In the genomic region with DNA sequence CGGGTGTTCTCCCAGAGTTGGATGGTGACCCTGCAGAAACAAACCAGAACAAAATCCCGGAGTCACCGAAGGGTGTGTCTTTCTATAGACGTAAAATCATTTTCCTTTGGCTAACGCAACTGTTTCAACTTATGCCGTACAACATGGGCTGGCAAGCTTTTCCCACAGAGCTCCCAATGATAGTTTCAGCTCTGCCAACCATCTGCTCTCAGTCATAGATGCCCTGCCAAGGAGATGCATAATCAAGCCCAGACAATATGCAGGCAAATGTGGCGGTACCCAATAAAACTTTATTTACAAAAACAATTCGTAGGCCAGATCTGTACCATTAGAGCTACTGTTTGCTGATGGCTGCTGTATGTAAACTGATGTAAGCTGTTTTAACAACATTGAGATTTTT, we compare ENCODE assay signal across 23 mouse cellular contexts. TPM values are rescaled to one million over a fixed set of nuclear protein-coding genes. Genes with fewer than 3 reads are reported as not detected.
A peak's percentile ranks its signal among the peaks of the same experiment; 100 is the strongest.
DNase-seq lines count a peak whose midpoint lies in the region; ATAC-seq and TF ChIP-seq lines count a peak whose summit lies in the region.
"Had no signal": no experiment of that assay in that cellular context is flagged by ENCODE, and none has a peak within 500 bp of the region (broad histone marks: within the 10 kb centered on the region; RNA-seq: fewer than 3 reads in every experiment).

No protein-coding gene starts in this region.

- no peak for ATAC-seq in hindbrain, postnatal 0 days
- ATAC-seq in erythroid progenitor cell, adult 5-6 weeks (replicated peaks; ENCODE audit: low FRiP score, poor library complexity, severe bottlenecking), result no peak
- ATAC-seq: midbrain, embryonic 16.5 days had no signal

- no peaks in the 10 kb centered on the region for H3K9me3 ChIP-seq in hindbrain, postnatal 0 days (ENCODE audit: low read length)
- H3K9me3 ChIP-seq in hindbrain, embryonic 10.5 days, result no peaks in the 10 kb centered on the region

- H3K9ac ChIP-seq in hindbrain, postnatal 0 days (replicated peaks; ENCODE audit: low read length), result no peak overlapping the region

- H3K4me3 ChIP-seq in hindbrain, postnatal 0 days (ENCODE audit: low read length), result no peak overlapping the region
- H3K4me3 ChIP-seq in hindbrain, embryonic 10.5 days, result no peak overlapping the region
- H3K4me3 ChIP-seq: erythroblast, embryonic 14.5 days; left cerebral cortex, adult 2 months had no signal

- peak; percentile 43 to 60 for DNase-seq in cerebellum, postnatal 10 days
- DNase-seq in cerebellum, adult 18-20 months, result no peak
- DNase-seq in hindbrain, postnatal 0 days (ENCODE audit: low spot score), result peak; percentile 7
- DNase-seq in hindbrain, embryonic 10.5 days (ENCODE audit: low spot score), result no peak
- DNase-seq in brain, embryonic 18.5 days (ENCODE audit: low read depth, low spot score), result peak; percentile 67
- peak; percentile 46 to 89 for DNase-seq in layer of hippocampus, postnatal 14 days (ENCODE audit: low spot score in 2 of 2)
- DNase-seq in neural tube, embryonic 10.5 days (ENCODE audit: extremely low spot score, low spot score), result no peak
- DNase-seq: adrenal gland, adult 2 months; cerebellum, adult 11 months; kidney, adult 8-10 months; kidney, postnatal 14 days; left cerebral cortex, postnatal 4 days; lung, adult 2 months; lung, postnatal 36 days; thymus, postnatal 14 days had no signal

- H3K36me3 ChIP-seq in hindbrain, postnatal 0 days (ENCODE audit: insufficient read depth, low read length), result no peaks in the 10 kb centered on the region
- peaks cover 18% of the 10 kb centered on the region; the same call in 1 of the 2 replicates for H3K36me3 ChIP-seq in hindbrain, embryonic 10.5 days

- no peak for TF ChIP-seq CTCF in hindbrain, postnatal 0 days (IDR thresholded peaks at IDR 0.05; ENCODE audit: low read depth)

- H3K27me3 ChIP-seq in hindbrain, postnatal 0 days (ENCODE audit: insufficient read depth, low read length), result no peaks in the 10 kb centered on the region
- no peaks in the 10 kb centered on the region for H3K27me3 ChIP-seq in hindbrain, embryonic 10.5 days (ENCODE audit: insufficient read depth, poor library complexity, severe bottlenecking)

- no peaks in the 10 kb centered on the region for H3K4me1 ChIP-seq in hindbrain, postnatal 0 days (ENCODE audit: insufficient read depth, low read length)
- no peaks in the 10 kb centered on the region for H3K4me1 ChIP-seq in hindbrain, embryonic 10.5 days (replicated peaks)

- 78% methylated on average over 8 of the region's 8 CpGs for WGBS in hindbrain, postnatal 0 days
- 93% methylated on average over 8 of the region's 8 CpGs for WGBS in hindbrain, embryonic 10.5 days

- H3K27ac ChIP-seq in hindbrain, postnatal 0 days, result no peak overlapping the region
- H3K27ac ChIP-seq in hindbrain, embryonic 10.5 days, result no peak overlapping the region
- H3K27ac ChIP-seq: left cerebral cortex, adult 2 months had no signal

- no peak overlapping the region for H3K4me2 ChIP-seq in hindbrain, postnatal 0 days (ENCODE audit: low read depth, low read length)
- H3K4me2 ChIP-seq: liver, embryonic 11.5 days had no signal

RNA-seq across cellular contexts. Expression of gene Eogt, which starts 36.8 kb away (rescaled TPM):
- 32.7 and 33.7 TPM in 2 replicates for total RNA-seq in hindbrain, postnatal 0 days (2014; rRNA removed)
- 10.3 and 11.4 TPM in 2 replicates for polyA plus RNA-seq in hindbrain, postnatal 0 days (2015; fragmentation: Nextera tagmentation; extraction: Ambion mirVana)
- polyA plus RNA-seq in hindbrain, embryonic 10.5 days (2016; fragmentation: Nextera tagmentation; extraction: Ambion mirVana), result 8.7 and 11.0 TPM in 2 replicates
- 10 to 100 TPM; 32.1 to 38.3 TPM for total RNA-seq in layer of hippocampus, postnatal 14 days (2021)
- total RNA-seq in erythroid progenitor cell, adult 5-6 weeks (2015; ENCODE audit: low replicate concordance), result 2.2 and 5.4 TPM in 2 replicates
- total RNA-seq in erythroid progenitor cell, adult 5-6 weeks (2017; ENCODE audit: low replicate concordance), result 1.0 and 2.2 TPM in 2 replicates
- polyA plus RNA-seq: erythroblast, embryonic 14.5 days had no signal

RNA-seq across cellular contexts. Expression of gene Fam19a4, which starts 52.0 kb away (rescaled TPM):
- 1.8 and 3.1 TPM in 2 replicates for total RNA-seq in hindbrain, postnatal 0 days (2014; rRNA removed)
- polyA plus RNA-seq in hindbrain, postnatal 0 days (2015; fragmentation: Nextera tagmentation; extraction: Ambion mirVana), result 3.0 and 3.1 TPM in 2 replicates
- 3.7 and 5.7 TPM in 2 replicates for polyA plus RNA-seq in hindbrain, embryonic 10.5 days (2016; fragmentation: Nextera tagmentation; extraction: Ambion mirVana)
- 1 to 10 TPM in 1 of 2 experiments, under 1 TPM in 1; 0.69 to 2.0 TPM for total RNA-seq in layer of hippocampus, postnatal 14 days (2021)
- not detected in 2 replicates for total RNA-seq in erythroid progenitor cell, adult 5-6 weeks (2015; ENCODE audit: low replicate concordance)
- total RNA-seq in erythroid progenitor cell, adult 5-6 weeks (2017; ENCODE audit: low replicate concordance), result not detected in 2 replicates
- total RNA-seq: common myeloid progenitor, adult 5-6 weeks; megakaryocyte-erythroid progenitor cell, adult 5-6 weeks had no signal
- polyA plus RNA-seq: erythroblast, embryonic 14.5 days; liver, embryonic 11.5 days; small intestine, adult 2 months had no signal

Comparison
In these comparisons a context has a peak if more than half of its experiments do, and no peak if none do; other contexts are left out.
1. DNase-seq: peak in cerebellum, postnatal 10 days (2 of 2), hindbrain, postnatal 0 days (single experiment), brain, embryonic 18.5 days (single experiment) and layer of hippocampus, postnatal 14 days (2 of 2); none in cerebellum, adult 18-20 months (0 of 2), hindbrain, embryonic 10.5 days (single experiment) and neural tube, embryonic 10.5 days (single experiment).